Mouse (Mus musculus): Measurements from ENCODE around the gene Fam131b.

DNA sequence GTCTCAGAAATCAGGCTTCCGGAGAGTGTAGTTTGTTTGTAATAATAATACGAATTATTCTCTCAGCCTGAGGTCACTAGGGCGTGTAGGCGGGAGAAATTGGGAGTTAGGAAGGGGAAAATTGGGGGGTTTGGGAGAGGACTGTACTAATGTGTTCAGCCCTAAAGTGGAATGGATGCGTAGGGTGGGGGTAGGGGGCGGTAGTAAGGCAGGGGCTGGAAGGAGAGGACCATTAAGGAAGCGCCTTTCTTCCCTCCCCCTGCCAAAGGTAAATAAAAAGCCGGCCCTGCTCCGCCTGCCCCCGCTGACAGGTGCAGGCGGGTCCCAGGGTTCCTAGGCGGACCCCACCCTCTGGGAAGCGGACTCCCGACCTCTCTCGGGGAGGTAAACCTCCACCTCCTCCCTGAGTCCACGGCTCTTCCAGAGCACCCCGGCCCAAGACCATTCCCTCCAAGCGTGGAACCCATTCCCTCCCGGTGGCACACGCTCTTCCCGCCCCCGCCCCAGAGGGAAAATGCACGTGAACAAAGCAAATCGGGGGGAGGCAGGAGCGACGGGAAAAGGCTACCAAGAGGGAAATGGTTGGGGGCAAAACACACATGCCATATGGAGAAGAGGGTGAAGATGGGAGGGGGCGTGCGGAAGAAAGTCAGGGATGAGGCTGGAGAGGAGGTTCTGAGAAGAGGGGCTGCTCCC lies 924 bp downstream of the Fam131b start:
- TF ChIP-seq CTCF (conservative IDR thresholded peaks at IDR 0.05; ENCODE audit: insufficient read depth, insufficient read length, low read depth, low read length) (no peak), POLR2A (IDR thresholded peaks at IDR 0.05; ENCODE audit: low read depth, low read length) (no peak)

Measured in kidney, adult 2 months (tissue).